Mouse (Mus musculus): ENCODE results near the gene Sgsm1.

Gene Sgsm1

DNA sequence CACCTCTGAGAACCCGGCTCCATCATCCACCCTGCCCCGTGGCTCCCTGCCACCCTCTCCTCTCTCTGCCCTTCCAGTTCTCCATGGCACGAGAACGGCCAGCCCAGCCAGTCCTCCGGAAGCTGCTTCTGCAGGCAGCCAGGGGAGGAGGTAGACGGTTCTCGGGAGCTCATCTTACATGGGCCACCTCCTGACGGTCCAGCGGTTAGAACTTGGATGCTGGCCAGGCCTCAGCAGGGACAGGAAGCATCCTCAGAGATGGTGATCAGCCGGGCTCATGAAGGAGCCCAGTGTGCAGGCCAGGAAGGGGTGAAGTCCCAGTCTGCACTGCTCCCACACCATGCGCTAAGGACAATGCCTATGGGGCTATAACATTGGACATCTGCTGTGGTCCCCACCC is 96.1 kb downstream of the Sgsm1 start:
- no peak for DNase-seq

DNA sequence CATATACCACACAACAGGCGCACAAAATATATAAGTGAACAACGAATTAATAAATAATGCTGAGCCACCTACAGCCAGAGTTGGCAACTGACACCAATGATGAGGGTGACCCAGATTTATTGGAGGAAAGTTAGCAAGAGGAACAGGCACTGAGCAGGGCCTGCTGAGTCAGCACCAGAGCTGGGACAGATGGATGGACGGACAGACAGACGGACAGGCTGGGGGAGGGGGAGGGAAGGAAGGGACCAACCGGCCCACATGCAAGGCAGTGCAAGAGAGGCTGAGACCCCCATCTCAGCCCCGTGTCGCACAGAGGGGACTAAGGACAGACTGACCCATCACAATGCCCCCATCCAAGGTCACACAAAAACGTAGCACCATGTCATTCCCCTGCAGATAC is 96.5 kb downstream of the Sgsm1 start:
- DNase-seq: no peak

DNA sequence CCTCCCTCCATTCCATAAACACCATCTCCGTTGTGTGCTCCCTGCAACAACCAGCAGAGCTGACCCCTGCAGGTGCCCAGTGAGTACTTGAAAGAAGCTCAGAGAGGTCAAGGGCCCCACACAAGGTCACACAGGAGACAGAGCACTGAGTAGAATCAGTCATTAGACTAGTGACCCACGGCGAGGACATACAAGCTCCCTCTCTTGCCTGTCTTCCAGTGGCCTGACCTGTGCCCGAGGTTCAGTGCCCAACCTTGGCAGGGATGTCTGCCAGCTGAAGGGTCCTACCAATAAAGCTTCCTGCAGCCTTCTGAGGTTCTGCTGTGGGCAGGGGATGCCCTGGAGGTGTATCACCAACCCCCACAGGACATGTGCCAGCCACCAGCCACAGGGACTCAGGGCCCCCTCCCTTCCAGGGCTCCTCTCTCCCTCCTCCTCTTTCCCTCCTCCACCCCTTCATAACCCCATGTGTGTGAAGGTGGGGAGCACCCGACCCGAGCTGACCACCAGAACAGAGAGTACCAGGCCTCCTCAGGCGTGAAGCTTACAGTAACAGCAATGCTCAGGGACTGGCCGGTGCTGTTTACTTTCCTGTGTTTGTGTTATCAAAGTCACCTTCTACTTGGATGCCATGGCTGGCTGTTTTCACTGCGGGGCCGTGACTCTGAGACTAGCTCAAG is 98.3 kb downstream of the Sgsm1 start:
- DNase-seq: no peak

DNA sequence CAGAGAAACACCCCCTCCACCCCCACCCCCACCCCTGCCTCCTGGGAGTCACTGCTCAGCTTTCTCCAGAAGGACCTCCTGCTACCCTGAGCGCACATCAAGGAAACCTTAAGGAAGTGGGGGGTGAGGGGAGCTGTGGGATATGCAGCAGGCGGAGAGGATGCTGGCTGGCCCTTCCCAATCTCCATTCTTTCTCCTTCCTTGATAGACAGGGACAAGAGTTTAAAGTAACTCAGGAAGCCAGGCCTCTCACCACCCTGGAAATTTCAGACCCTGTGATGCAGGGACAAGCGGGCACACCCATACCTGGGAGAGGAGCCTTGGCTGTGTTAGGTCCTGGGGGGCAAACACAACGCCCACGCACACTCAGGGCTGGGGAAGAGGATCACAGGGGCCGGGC is 100.3 kb downstream of the Sgsm1 start:
- no peak for DNase-seq

DNA sequence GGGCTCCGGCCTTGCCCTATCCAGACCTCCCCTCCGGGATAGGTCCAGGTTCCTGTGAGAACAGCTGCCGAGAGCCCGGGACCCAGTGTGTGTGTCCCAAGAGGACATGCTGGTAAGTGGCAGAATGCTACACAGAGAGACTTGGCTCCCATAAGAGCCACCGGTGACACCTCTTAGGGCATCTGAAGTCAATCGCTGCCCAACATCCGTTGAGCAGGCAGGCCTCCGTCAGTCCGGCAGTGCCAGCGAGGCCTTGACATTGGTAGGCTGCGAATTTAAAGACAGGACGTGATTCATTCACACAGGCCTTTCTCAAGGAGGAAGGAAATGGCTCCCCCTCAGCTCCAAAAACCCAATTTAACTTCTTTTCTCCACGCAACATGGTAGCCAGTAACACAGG is 100.7 kb downstream of the Sgsm1 start:
- DNase-seq: no peak

DNA sequence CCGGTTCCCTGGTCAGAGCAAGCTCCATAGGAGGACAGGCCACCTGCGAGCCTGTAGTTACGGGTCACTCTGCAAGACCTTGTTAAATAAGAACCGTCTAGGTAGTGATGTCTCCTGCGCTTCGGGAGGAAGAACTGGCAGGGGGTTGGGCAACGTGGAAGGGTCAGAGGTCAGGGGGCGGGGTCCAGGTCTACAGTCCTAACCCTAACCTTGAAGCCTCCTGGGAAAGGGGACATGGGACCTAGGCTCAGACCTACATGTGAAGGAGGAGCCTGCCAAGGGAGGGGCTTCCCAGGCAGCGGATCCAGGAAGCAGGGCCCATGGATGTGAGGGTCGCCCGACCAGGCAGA is 101.2 kb downstream of the Sgsm1 start:
- DNase-seq: no peak

DNA sequence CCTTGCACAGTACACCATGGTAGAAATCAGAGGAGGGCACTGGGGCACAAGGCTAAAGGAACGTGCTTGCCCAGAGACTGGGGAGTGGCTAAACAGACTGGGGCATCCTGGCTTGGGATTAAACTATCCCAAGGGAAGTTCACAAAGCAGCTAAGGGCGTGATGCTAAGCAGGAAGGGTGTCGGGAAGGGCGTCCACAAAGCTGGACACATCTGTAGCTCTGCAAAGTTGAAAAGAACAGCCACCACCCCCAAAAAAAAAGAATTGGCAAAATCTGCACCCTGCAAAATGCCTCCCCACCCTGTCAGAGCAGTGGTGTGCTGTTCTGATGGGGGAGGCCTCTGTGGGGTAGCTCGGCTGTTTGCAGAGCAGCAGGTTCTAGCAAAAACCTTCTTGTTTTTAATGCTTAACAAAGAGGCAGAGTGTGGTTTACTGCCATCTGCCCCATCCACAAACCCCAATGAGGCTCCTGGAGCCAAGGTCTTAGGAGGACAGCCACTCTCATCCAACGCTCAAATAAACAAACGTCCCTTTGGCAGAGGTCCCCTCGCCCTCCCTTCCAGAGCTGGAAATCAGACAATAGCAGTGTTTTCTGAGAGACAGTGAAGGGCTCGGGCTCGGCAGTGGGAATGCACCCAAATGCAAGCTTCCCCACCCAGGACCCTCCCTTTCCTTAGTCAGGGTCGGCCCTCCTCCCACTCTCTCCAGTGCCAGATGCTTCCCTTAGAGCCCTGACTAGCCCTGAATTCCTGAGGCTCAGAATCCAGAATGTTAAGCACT is 101.8 kb downstream of the Sgsm1 start:
- peak; percentile 42 for DNase-seq

DNA sequence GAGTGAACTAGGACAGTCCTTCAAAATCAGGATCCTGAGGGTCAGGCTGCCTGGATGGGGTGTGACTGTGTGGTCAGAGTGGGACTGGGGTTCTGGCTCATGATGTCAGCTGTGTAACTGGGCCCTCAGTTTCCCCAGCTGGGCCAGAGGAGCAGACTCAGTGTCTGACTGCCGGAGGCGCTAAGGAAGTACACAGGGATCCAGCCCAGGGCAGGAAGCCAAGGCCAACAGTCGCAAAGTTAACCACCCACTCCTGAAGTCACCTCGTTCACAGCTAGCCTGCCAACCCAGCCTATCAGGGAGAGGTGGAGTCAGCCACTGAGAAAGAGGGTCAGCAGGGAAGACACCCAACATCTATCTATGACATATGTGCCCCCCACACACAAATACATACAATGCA is 102.5 kb downstream of the Sgsm1 start:
- no peak for DNase-seq

DNA sequence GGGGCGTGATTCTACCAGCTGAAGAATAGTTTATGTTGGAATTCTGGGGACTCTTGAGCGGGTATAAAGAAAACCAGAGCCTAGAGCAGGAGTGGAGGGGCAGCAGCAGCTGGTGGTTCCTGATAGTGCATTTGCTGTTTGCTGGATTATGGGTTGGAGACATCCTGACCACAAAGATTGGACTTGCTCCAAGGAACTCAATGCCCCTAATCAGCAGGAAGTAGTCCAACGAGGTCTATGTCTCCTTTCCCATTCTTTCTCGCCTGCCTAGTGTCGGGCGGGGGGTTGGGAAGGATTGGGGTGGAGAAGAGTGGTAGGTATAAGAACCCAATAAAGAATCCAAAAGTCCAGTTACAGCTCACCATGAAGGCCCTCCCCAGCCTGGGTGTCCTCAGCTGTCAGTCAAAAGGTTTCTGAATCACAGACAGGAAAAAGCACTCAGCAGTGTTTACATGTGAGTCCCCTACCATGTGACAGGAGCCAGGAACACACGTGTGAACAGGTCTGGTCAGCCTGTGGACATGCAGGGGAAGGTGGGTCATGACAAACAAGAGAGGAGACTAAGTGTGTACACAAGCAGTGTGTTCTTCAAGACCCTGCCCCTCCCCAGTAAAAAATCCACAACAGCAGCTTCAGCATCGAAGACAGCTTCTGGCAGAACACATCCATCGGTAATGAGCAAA is 103.8 kb downstream of the Sgsm1 start:
- no peak for DNase-seq

DNA sequence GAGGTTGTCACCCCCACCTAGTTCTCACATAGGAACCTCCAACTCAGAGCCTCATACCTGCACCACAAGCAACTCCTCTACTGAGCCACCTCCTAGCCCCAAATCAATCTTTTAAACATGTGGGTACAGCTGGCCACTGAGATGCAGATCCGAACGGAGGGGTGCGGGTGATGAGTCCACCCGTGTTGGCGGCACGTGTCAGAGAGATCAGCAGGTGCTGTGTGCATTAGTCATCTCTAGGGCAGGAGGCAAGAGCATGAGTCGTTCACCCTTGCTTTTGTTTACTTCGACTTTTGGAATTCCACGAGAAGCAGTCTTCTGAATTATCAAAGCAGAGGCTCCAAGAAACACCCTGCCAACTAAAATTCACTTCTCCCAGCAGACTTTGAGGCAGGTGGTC is 106.4 kb downstream of the Sgsm1 start:
- no peak for DNase-seq

DNA sequence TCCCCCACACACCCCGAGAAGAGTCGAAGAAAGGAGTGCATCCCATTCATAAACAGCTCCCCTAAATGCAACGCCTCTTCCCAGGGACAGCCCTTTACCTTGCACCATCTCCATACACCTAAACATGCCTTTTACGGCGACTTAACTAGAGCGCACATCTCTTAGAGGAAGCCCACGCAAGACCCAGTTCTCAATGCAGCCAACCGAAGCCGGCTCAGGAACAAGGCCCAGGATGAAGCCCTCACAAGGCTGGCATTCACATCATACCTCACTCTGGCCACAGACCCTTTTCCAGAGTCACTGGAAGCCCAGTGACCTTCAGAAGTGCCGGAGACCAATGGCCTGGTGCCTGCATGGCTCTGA is 110.8 kb downstream of the Sgsm1 start:
- no peak for DNase-seq

DNA sequence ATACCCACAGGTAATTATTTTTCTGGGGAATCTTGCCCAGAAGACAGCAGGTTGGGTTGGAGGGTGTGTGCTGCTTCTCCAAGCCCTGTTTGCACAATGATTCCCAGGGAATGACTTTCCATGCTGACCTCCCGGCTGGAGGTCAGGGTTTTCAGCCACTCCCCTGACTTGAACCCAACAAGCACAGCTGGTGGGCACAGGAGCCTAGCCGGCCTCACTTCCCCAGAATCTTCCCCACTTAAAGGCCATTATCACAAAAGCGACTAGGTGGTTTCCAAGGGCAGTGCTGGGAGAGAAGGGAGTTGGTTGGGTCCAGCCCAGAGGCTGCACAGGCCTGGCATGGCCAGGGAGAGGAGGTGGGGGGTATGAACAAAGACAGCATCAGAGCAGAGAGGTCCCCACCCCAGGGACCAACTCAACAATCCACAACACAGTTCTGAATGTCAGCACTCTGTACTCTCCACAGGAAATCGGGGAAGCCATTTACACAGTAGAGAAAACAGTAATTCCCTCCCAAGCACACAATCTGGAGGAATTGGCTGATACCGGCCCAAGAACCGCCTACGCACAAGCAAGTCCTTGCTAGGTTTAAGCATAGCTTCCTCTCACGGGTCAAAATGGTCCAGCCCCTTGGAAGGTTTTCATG is 111.3 kb downstream of the Sgsm1 start:
- DNase-seq: no peak

DNA sequence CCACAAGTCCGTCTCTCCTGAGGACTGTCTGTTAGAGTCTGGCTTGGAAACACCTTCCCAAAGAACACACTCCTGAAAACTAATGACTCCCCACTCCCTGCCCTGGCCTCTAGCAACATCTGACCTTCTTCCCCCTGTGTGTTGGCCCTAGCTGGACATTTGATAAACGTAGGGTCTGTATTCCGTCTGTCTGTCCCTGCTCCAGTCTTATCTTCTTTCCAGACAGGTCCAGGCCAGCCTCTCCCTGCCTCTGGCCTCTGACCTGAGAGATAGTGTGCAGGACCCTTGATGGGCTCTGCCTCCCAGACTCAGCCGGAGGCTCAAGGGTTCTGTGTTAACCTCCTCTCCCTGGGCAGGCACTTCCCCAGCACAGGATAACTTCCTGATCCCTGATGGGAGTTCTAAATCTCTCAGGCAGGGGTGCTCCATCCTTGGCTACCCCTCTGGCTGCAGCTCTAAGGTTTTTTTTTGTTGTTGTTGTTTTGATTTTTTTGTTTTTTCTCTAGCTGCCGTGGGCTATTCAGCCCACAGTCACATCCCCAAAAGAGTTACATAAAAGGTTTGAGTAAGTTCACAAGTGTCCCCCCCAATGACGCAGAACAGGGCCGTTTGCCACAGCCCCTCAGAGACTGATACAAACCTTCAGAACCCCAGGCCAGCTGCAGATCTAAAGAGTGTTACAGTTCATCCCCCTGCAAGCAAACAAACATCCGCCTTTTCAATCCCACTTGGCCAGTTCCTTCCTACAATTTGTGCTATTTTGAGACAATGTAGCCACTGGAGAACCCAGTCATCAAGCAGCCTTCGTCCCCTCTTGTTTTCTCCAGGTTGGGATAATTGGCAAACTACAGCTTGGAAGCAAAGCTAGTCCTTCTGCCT is 113.4 kb downstream of the Sgsm1 start:
- DNase-seq: no peak

DNA sequence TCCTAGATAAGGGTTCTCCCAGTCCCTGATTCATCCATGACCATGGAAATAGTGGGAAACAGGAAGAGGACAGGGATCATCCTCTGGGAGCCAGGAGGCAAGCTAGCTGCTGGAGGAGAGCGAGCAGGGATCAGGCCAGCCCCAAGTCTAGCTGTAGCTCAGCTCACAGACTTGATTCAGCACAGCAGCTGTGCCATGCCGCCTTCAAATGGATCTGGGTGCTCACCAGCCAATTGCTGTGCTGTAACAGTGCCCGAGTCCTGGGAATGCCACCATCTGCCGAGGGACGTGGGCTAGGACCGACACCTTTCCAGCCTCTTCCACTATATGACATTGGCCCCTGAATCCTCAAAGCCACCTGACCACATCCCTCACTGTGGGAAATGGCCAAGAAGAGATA is 114.7 kb downstream of the Sgsm1 start:
- no peak for DNase-seq

DNA sequence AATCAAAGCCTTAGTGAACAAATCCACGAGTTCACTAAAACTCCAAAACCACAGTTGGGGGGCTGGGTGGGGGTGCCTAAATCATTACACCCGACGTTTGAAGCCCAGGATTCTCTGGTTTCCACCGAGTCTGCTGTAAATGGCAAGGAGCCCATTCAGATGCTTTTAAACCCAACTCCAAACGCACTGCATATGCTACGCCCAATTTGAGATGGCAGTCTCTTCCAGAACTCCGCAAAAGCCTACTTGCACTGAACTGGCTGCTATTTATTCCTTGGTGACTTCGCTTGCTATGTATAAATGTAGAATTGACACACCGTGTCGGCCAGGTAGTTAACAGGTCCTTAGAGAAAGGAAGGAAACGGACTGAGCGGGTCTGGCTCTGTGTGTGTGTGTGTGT is 115.1 kb downstream of the Sgsm1 start:
- DNase-seq: no peak

DNA sequence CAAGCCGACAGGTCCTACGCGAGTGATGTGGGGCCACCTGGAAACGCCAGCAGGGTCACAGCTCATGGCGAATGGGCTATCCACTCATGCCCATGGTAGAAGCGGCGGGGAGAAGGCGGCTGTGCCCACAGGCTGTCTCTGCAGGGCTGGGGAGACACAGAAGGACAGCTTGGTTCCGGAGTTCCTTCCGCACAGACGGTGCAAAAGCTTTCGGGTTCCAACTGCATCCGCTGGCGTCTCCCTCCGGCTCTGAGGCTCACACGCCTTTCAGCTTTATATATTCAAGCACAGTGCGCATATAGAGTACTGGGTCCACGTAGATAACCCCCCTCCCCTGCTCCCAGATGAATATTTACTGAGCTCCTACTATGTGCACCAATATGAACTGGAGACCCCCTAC is 116.8 kb downstream of the Sgsm1 start:
- DNase-seq: no peak

All from cerebellum, adult 11-12 months (tissue).